Mouse (Mus musculus) intestine, embryonic 14.5 days (tissue): ENCODE data around the gene Adarb2. TPM values are rescaled to one million over a fixed set of nuclear protein-coding genes. Genes with fewer than 3 reads are reported as not detected.

Experiments used
- ATAC-seq: fragments of 200-750 bp; cut with Nextera tagmentation; replicated peaks from 2 replicates; pipeline ENCODE4 v1.8.0; 2017; ENCODE audit warnings: low read depth, moderate number of reproducible peaks, moderate TSS enrichment, moderate library complexity; ENCODE audit not compliant: low FRiP score, low TSS enrichment
- DNase-seq: peaks from one replicate; pipeline ENCODE4 v3.0.0-alpha.2; 2018; ENCODE audit warnings: low spot score
- H3K27ac ChIP-seq: fragments of 300-500 bp; sonication (generic); 2 replicates; pipeline ENCODE4 v1.5.1; 2014; ENCODE audit warnings: low read depth, mild to moderate bottlenecking, control low read depth
- H3K27me3 ChIP-seq: fragments of 300-500 bp; sonication (generic); replicated peaks from 2 replicates; pipeline ENCODE4 v1.6.1; 2014; ENCODE audit warnings: low read length, control low read depth; ENCODE audit not compliant: control insufficient read depth, insufficient read depth
- H3K36me3 ChIP-seq: fragments of 300-500 bp; sonication (generic); 2 replicates; pipeline ENCODE4 v1.6.1; 2014; ENCODE audit warnings: low read length, control low read depth; ENCODE audit not compliant: control insufficient read depth, insufficient read depth
- H3K4me1 ChIP-seq: fragments of 300-500 bp; sonication (generic); replicated peaks from 2 replicates; pipeline ENCODE4 v1.6.1; 2014; ENCODE audit warnings: low read length, control low read depth, mixed read lengths; ENCODE audit not compliant: control insufficient read depth, insufficient read depth
- H3K4me2 ChIP-seq: fragments of 300-500 bp; sonication (generic); 2 replicates; pipeline ENCODE4 v1.6.1; 2014; ENCODE audit warnings: low read length
- H3K4me3 ChIP-seq: fragments of 300-500 bp; sonication (generic); 2 replicates; pipeline ENCODE4 v1.5.1; 2014; ENCODE audit warnings: low read depth, low read length, control low read depth, mixed read lengths
- H3K9ac ChIP-seq: fragments of 300-500 bp; sonication (generic); 2 replicates; pipeline ENCODE4 v1.6.1; 2014; ENCODE audit warnings: mild to moderate bottlenecking, low read length
- H3K9me3 ChIP-seq: fragments of 300-500 bp; sonication (generic); 2 replicates; pipeline ENCODE4 v1.6.1; 2016; ENCODE audit warnings: low read length, control low read depth; ENCODE audit not compliant: control insufficient read depth
- WGBS: fragments of 180-500 bp; shearing (Covaris S2); extraction: QIAGEN DNeasy Blood & Tissue Kit; methylation state at CpG from one replicate; pipeline ENCODE4 v1.1.7; 2014; 5-methylcytosine and 5-hydroxymethylcytosine counted together
- polyA plus RNA-seq: library from polyadenylated mRNA; unstranded; fragments of >200 nt; fragmentation: Nextera tagmentation; extraction: Ambion mirVana; gene quantifications from 2 replicates; pipeline ENCODE4 v1.2.1, GENCODE M21; 2014

Adarb2 gene
- polyA plus RNA-seq, 1 experiment from 2014 or later, result 1.7 TPM

- no peak for DNase-seq
- H3K4me2 ChIP-seq, result no peak overlapping the region
- WGBS, result 76% methylated on average over 7 of the region's 7 CpGs
- H3K4me3 ChIP-seq, result no peak overlapping the region
- no peak overlapping the region for H3K27ac ChIP-seq
- no peaks in the 10 kb centered on the region for H3K4me1 ChIP-seq
- no peaks in the 10 kb centered on the region for H3K36me3 ChIP-seq
- no peak for ATAC-seq
- H3K27me3 ChIP-seq, result no peaks in the 10 kb centered on the region
- H3K9ac ChIP-seq, result no peak overlapping the region
- H3K9me3 ChIP-seq, result no peaks in the 10 kb centered on the region
Measured at GRCm38 (mm10) chr13:8347147-8347546, 144.5 kb downstream of the Adarb2 start.

DNA sequence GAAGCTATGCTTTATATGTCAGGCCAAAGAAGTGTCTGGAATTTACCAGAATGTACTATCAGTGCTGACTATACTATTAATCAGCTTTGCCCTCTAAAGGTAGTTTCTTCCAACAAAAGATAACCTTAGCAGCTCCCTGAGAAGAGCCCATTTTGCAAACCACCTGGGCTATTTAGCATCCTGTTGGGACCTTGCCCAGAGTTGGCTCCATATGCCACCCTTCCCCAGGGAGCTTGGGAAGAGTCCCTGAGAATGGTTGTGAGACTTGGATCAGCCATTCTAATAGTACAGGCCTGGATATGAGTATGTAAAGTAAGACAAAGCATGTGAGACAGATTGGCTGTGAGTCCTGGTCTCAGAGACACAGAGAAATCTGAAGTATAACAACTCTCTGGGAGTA is 149.7 kb downstream of the Adarb2 start:
- Histone ChIP-seq H3K9ac (no peak overlapping the region), H3K4me3 (no peak overlapping the region), H3K4me2 (no peak overlapping the region), H3K27me3 (no peaks in the 10 kb centered on the region), H3K9me3 (no peaks in the 10 kb centered on the region), H3K27ac (no peak overlapping the region), H3K4me1 (no peaks in the 10 kb centered on the region), H3K36me3 (no peaks in the 10 kb centered on the region)
- ATAC-seq (no peak), DNase-seq (no peak)

DNA sequence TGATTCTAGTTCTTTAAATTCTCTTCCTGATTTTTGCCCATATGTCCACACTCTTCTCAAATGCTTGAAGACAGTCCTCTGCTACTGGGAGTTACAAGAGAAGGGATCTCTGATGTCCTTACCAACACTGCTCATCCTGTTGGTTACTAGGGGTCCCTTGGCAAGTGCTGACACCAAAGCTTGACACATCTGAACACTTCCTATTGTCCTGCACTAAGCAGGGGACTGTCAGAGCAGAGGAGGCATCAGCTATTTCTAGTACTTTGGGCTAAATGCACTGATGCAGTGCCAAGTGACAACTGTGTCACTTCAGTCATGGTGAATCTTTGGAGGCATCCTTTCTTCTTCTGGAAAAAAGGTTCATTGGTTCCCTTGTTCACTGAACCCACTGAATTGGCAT is 150.3 kb downstream of the Adarb2 start:
- H3K4me2 ChIP-seq, result no peak overlapping the region
- H3K9ac ChIP-seq, result no peak overlapping the region
- ATAC-seq (no peak), DNase-seq (no peak)
- H3K4me1 ChIP-seq, result no peaks in the 10 kb centered on the region
- H3K4me3 ChIP-seq, result no peak overlapping the region
- no peaks in the 10 kb centered on the region for H3K9me3 ChIP-seq
- H3K27ac ChIP-seq, result no peak overlapping the region
- H3K36me3 ChIP-seq, result no peaks in the 10 kb centered on the region
- H3K27me3 ChIP-seq, result no peaks in the 10 kb centered on the region

- Histone ChIP-seq H3K36me3 (no peaks in the 10 kb centered on the region), H3K4me1 (no peaks in the 10 kb centered on the region), H3K4me2 (no peak overlapping the region), H3K9me3 (no peaks in the 10 kb centered on the region), H3K9ac (no peak overlapping the region), H3K27ac (no peak overlapping the region), H3K4me3 (no peak overlapping the region), H3K27me3 (no peaks in the 10 kb centered on the region)
- WGBS, result 47% methylated on average over 1 of the region's 1 CpGs
- no peak for DNase-seq
- ATAC-seq, result no peak
Measured at GRCm38 (mm10) chr13:8365523-8365922, 162.9 kb downstream of the Adarb2 start.

DNA sequence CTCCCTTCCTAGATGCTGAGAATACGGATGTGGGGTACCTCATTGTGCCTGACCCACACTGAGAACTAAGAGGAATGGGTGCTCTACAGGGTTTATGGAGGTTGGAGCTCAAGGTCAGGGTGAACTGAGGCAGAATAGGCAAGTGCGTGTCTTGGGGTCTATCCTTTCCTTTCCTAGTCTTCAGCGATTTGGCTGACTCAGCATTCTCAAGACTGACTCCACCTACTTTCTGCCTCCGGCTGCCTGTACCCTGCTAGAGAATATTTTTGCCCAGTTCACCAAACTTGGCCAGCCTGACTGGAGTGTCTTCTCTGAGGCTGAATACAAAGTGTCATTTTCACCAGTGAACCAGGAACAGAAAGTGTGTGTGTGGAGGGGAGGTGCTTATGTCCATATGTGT is 163.4 kb downstream of the Adarb2 start:
- ATAC-seq (no peak), DNase-seq (no peak)
- Histone ChIP-seq H3K9ac (no peak overlapping the region), H3K27ac (no peak overlapping the region), H3K27me3 (no peaks in the 10 kb centered on the region), H3K4me2 (no peak overlapping the region), H3K4me1 (no peaks in the 10 kb centered on the region), H3K9me3 (no peaks in the 10 kb centered on the region), H3K4me3 (no peak overlapping the region), H3K36me3 (no peaks in the 10 kb centered on the region)
- 90% methylated on average over 4 of the region's 4 CpGs for WGBS

GRCm38 (mm10) chr13:8369868-8370387 is 167.3 kb downstream of the Adarb2 start:
- Histone ChIP-seq H3K9ac (no peak overlapping the region), H3K27me3 (no peaks in the 10 kb centered on the region), H3K9me3 (no peaks in the 10 kb centered on the region), H3K36me3 (no peaks in the 10 kb centered on the region), H3K4me1 (no peaks in the 10 kb centered on the region), H3K4me3 (no peak overlapping the region), H3K27ac (no peak overlapping the region), H3K4me2 (no peak overlapping the region)
- WGBS, result 77% methylated on average over 7 of the region's 7 CpGs
- no peak for DNase-seq
- no peak for ATAC-seq

DNA sequence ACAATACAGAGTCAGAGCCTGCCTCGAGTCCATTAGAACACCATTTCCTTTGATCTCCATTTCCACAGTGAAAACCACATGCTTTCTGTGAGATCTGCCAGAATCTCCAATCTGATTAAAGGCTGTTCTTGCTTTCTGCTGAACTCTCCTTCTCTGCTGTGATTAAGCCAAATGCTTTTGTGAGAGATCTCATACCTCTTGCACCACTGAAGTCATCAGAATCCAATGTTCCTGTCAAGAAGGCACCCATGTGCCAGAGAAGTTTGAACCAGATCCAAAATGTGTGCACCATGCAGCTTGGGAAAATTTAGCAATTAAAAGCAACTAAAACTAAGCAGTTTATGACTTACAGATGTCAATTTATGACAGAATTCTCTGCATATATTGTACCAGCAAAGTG is 185.9 kb downstream of the Adarb2 start:
- DNase-seq, result no peak

GRCm38 (mm10) chr13:8400265-8401041 is 197.8 kb downstream of the Adarb2 start:
- WGBS, result 78% methylated on average over 4 of the region's 4 CpGs

More for the DNA sequence above, 185.9 kb downstream of the Adarb2 start:
- no peaks in the 10 kb centered on the region for H3K4me1 ChIP-seq
- no peaks in the 10 kb centered on the region for H3K36me3 ChIP-seq
- no peaks in the 10 kb centered on the region for H3K27me3 ChIP-seq
- H3K9ac ChIP-seq, result no peak overlapping the region
- ATAC-seq, result no peak
- WGBS, result 40% methylated on average over 1 of the region's 1 CpGs
- H3K4me3 ChIP-seq, result no peak overlapping the region
- H3K27ac ChIP-seq, result no peak overlapping the region
- H3K4me2 ChIP-seq, result no peak overlapping the region
- H3K9me3 ChIP-seq, result no peaks in the 10 kb centered on the region

GRCm38 (mm10) chr13:8402324-8402873 is 199.7 kb downstream of the Adarb2 start:
- ATAC-seq, result no peak

More at GRCm38 (mm10) chr13:8400265-8401041, 197.8 kb downstream of the Adarb2 start:
- Histone ChIP-seq H3K27me3 (no peaks in the 10 kb centered on the region), H3K27ac (no peak overlapping the region), H3K9ac (no peak overlapping the region), H3K4me2 (no peak overlapping the region), H3K4me1 (no peaks in the 10 kb centered on the region; the same call in 1 of the 2 replicates), H3K36me3 (no peaks in the 10 kb centered on the region), H3K4me3 (no peak overlapping the region), H3K9me3 (no peaks in the 10 kb centered on the region)
- ATAC-seq (no peak), DNase-seq (no peak)

More at GRCm38 (mm10) chr13:8402324-8402873, 199.7 kb downstream of the Adarb2 start:
- Histone ChIP-seq H3K4me2 (no peak overlapping the region), H3K36me3 (no peaks in the 10 kb centered on the region), H3K27me3 (no peaks in the 10 kb centered on the region), H3K4me1 (no peaks in the 10 kb centered on the region; the same call in 1 of the 2 replicates), H3K9ac (no peak overlapping the region), H3K4me3 (no peak overlapping the region), H3K27ac (no peak overlapping the region), H3K9me3 (no peaks in the 10 kb centered on the region)
- WGBS, result 75% methylated on average over 3 of the region's 3 CpGs
- no peak for DNase-seq
